Mouse (Mus musculus): ENCODE data around the gene Psapl1. TPM values are rescaled to one million over a fixed set of nuclear protein-coding genes. Genes with fewer than 3 reads are reported as not detected.
A peak's percentile ranks its signal among the peaks of the same experiment; 100 is the strongest.

The Psapl1 gene
- polyA plus RNA-seq, 1 experiment from 2014 or later = 42.0 TPM

DNA sequence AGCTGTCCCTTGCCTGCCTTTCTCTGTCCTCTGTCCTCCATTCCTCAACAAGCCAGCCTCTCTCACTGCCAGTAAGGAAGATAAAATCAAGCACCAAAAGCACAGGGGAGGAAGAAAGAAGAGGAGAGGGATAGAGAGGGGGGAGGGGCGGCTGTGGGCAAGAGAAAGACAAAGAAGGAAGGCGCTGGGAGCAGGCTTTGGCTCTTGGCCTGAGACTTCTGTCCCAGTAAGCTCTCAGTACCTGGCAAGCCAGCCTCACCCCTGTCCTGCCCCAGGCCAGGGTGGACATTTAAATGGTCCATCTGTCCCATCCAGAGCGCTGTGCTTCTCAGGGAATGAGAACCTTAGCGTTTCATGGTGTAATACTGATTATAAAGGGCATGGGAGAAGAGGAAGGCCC lies 9.2 kb upstream of the Psapl1 start:
- no peak for ATAC-seq (ENCODE audit: insufficient read depth, low FRiP score)

DNA sequence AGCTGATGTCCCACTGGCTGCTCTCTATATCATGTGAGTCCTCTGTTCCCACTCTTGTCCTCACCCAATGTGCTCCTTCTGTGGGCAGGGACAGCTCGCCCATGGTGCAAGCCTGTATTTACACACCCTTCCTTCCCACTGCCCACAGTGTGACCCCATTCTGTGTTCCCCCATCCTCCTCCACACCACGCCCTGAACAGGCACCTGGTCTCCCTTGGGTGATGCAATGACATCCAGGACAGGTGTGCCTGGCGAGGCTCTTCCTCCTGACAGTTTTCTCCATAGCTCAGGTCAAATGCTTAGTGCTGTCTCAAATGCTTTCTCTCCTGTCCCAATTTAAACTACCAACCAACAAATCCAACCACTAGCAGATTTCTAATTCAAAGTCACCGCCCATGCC lies 8.4 kb upstream of the Psapl1 start:
- Histone ChIP-seq H3K36me3 (ENCODE audit: control insufficient read depth, insufficient read depth, low read length) (no peaks in the 10 kb centered on the region), H3K9me3 (replicated peaks; ENCODE audit: control insufficient read depth, low read length) (no peaks in the 10 kb centered on the region), H3K27me3 (ENCODE audit: control insufficient read depth, insufficient read depth, low read length) (no peaks in the 10 kb centered on the region), H3K9ac (ENCODE audit: low read length) (no peak overlapping the region), H3K27ac (ENCODE audit: low read length) (no peak overlapping the region), H3K4me2 (ENCODE audit: low read depth, low read length) (no peak overlapping the region), H3K4me1 (ENCODE audit: control insufficient read depth, insufficient read depth, low read length) (0 out of 2 replicates have a peak, but pooled peaks cover 8% of the 10 kb centered on the region), H3K4me3 (replicated peaks; ENCODE audit: low read length) (no peak overlapping the region)
- ATAC-seq (ENCODE audit: insufficient read depth, low FRiP score) = 0 out of 2 replicates have a peak, but pooled peaks have one; percentile 26
- 74% methylated on average over 4 of the region's 4 CpGs for WGBS

More for the DNA sequence above, 9.2 kb upstream of the Psapl1 start:
- Histone ChIP-seq H3K27ac (ENCODE audit: low read length) (no peak overlapping the region), H3K36me3 (ENCODE audit: control insufficient read depth, insufficient read depth, low read length) (no peaks in the 10 kb centered on the region), H3K4me1 (ENCODE audit: control insufficient read depth, insufficient read depth, low read length) (0 out of 2 replicates have a peak, but pooled peaks cover 8% of the 10 kb centered on the region), H3K9me3 (replicated peaks; ENCODE audit: control insufficient read depth, low read length) (no peaks in the 10 kb centered on the region), H3K27me3 (ENCODE audit: control insufficient read depth, insufficient read depth, low read length) (no peaks in the 10 kb centered on the region), H3K4me2 (ENCODE audit: low read depth, low read length) (no peak overlapping the region), H3K4me3 (replicated peaks; ENCODE audit: low read length) (no peak overlapping the region), H3K9ac (ENCODE audit: low read length) (no peak overlapping the region)
- WGBS = 70% methylated on average over 4 of the region's 4 CpGs

DNA sequence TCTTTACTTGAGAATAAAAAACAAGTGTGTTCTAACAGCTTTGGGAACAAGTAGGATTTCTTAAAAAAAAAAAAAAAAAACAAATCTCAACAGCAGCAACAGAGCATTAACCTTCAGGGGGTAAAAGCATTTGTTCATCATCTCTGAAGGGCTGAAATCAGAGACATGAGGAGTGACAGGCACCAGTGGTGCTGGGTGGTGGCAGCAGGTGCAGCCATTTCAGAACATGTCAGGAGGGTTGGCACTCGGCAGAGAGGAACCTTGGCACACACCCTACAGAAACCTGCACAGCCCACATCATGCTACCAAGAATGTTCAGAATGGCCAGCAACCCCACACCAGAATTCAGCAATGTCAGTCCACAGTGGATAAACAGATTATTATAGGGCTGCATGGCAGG lies 4.3 kb upstream of the Psapl1 start:
- Histone ChIP-seq H3K9me3 (replicated peaks; ENCODE audit: control insufficient read depth, low read length) (no peaks in the 10 kb centered on the region), H3K27me3 (ENCODE audit: control insufficient read depth, insufficient read depth, low read length) (no peaks in the 10 kb centered on the region), H3K4me2 (ENCODE audit: low read depth, low read length) (no peak overlapping the region), H3K9ac (ENCODE audit: low read length) (no peak overlapping the region), H3K4me3 (replicated peaks; ENCODE audit: low read length) (no peak overlapping the region), H3K27ac (ENCODE audit: low read length) (no peak overlapping the region), H3K4me1 (ENCODE audit: control insufficient read depth, insufficient read depth, low read length) (peaks cover 13% of the 10 kb centered on the region; the same call in 1 of the 2 replicates), H3K36me3 (ENCODE audit: control insufficient read depth, insufficient read depth, low read length) (no peaks in the 10 kb centered on the region)
- no peak for ATAC-seq (ENCODE audit: insufficient read depth, low FRiP score)
- 76% methylated on average over 1 of the region's 1 CpGs for WGBS

DNA sequence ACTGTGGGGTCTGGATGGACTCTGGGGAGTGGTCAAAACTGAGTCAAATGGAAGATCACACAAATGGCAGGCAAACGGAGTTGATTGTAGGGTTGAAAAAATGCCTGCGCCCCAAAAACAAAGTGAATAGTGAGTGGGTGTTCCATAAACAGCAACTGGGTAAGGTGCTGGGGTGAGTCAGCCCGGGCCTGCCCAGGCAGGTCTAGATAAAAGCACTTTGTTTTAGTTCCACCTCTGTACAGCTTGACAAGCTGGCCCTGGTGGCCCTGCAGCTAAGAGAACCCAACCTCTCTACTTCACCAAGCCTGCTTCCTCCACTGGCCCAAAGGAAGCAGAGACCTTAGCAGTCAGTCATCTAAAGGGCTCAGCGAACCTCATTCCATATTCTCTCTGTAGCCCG lies 1.0 kb upstream of the Psapl1 start:
- H3K4me3 ChIP-seq (replicated peaks; ENCODE audit: low read length) = no peak overlapping the region
- peaks cover 5% of the 10 kb centered on the region; the same call in 1 of the 2 replicates for H3K4me1 ChIP-seq (ENCODE audit: control insufficient read depth, insufficient read depth, low read length)
- no peaks in the 10 kb centered on the region for H3K9me3 ChIP-seq (replicated peaks; ENCODE audit: control insufficient read depth, low read length)
- 66% methylated on average over 5 of the region's 5 CpGs for WGBS
- H3K27ac ChIP-seq (ENCODE audit: low read length) = peak overlapping the region; percentile 92
- H3K9ac ChIP-seq (ENCODE audit: low read length) = no peak overlapping the region; the same call in 1 of the 2 replicates
- H3K27me3 ChIP-seq (ENCODE audit: control insufficient read depth, insufficient read depth, low read length) = no peaks in the 10 kb centered on the region
- H3K4me2 ChIP-seq (ENCODE audit: low read depth, low read length) = 0 out of 2 replicates have a peak overlapping the region, but pooled peaks have one; percentile 12
- no peaks in the 10 kb centered on the region for H3K36me3 ChIP-seq (ENCODE audit: control insufficient read depth, insufficient read depth, low read length)
- ATAC-seq (ENCODE audit: insufficient read depth, low FRiP score) = peak; percentile 71; the same call in 1 of the 2 replicates

DNA sequence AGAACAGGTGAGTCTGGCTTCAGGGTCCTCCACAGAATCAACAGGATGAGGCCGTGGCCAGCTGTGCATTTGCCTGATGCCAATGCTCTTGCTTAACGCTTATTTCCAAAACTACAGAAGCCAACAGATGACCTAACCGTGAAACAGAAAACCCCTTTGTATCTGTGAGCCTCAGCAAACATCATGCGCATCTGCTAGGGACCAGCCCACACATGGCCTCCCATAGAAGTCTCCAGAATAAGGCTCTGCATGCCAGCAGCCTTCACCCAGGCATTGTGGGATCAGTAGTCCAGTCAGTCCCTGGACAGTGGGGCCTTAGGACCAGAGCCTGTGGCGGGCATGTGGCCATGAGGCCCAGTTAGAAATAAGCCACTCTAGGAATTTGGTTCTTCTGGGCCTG lies 400 bp upstream of the Psapl1 start:
- no peaks in the 10 kb centered on the region for H3K9me3 ChIP-seq (replicated peaks; ENCODE audit: control insufficient read depth, low read length)
- 74% methylated on average over 5 of the region's 5 CpGs for WGBS
- no peaks in the 10 kb centered on the region for H3K36me3 ChIP-seq (ENCODE audit: control insufficient read depth, insufficient read depth, low read length)
- peak overlapping the region; percentile 92 for H3K27ac ChIP-seq (ENCODE audit: low read length)
- no peaks in the 10 kb centered on the region for H3K27me3 ChIP-seq (ENCODE audit: control insufficient read depth, insufficient read depth, low read length)
- H3K4me2 ChIP-seq (ENCODE audit: low read depth, low read length) = 0 out of 2 replicates have a peak overlapping the region, but pooled peaks have one; percentile 12
- H3K9ac ChIP-seq (ENCODE audit: low read length) = peak overlapping the region; percentile 48
- H3K4me3 ChIP-seq (replicated peaks; ENCODE audit: low read length) = no peak overlapping the region
- ATAC-seq (ENCODE audit: insufficient read depth, low FRiP score) = no peak
- H3K4me1 ChIP-seq (ENCODE audit: control insufficient read depth, insufficient read depth, low read length) = peaks cover 7% of the 10 kb centered on the region; the same call in 1 of the 2 replicates

DNA sequence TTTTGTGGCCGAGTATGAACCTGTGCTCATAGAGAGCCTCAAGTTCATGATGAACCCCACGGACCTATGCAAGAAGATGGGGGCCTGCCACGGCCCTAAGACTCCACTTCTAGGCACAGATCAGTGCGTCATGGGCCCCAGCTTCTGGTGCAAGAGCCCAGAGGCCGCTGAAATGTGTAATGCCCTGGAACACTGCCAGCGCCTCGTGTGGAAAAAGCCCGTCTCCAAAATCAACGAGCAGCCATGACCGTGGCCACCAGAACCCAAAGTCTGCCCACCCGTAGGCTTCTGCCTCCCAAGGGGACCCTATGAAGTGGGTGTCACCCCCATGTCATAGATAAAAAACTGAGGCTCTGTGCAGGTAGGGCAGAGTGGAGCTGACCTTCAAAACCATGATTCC lies 1.6 kb downstream of the Psapl1 start:
- Histone ChIP-seq H3K4me1 (ENCODE audit: control insufficient read depth, insufficient read depth, low read length) (peaks cover 10% of the 10 kb centered on the region; the same call in 1 of the 2 replicates), H3K4me3 (replicated peaks; ENCODE audit: low read length) (no peak overlapping the region; the same call in 1 of the 2 replicates), H3K36me3 (ENCODE audit: control insufficient read depth, insufficient read depth, low read length) (no peaks in the 10 kb centered on the region), H3K4me2 (ENCODE audit: low read depth, low read length) (no peak overlapping the region), H3K27me3 (ENCODE audit: control insufficient read depth, insufficient read depth, low read length) (no peaks in the 10 kb centered on the region), H3K9ac (ENCODE audit: low read length) (no peak overlapping the region), H3K27ac (ENCODE audit: low read length) (no peak overlapping the region), H3K9me3 (replicated peaks; ENCODE audit: control insufficient read depth, low read length) (no peaks in the 10 kb centered on the region)
- no peak for ATAC-seq (ENCODE audit: insufficient read depth, low FRiP score)
- 70% methylated on average over 11 of the region's 11 CpGs for whole genome bisulfite sequencing

DNA sequence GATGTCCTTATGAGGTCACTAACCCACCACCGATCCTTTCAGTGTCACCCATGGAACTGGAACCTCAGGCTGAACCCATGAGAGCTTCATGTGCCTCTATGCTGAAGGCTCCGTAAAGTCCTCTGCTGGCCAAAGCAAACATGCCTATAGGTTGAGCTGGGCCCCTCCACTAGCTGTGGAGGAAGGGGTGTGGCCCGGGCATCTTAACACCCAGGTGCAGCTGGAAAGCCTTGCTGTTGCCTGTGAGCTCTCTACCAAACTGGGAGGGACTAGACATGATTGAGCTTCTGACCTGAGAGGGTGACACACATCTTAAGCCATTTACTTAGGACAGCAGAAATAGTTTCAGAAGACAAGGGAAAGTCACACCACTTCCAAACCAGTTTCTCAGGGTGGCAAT lies 5.0 kb downstream of the Psapl1 start:
- WGBS = 58% methylated on average over 3 of the region's 3 CpGs
- H3K9ac ChIP-seq (ENCODE audit: low read length) = no peak overlapping the region
- peak overlapping the region; percentile 35; the same call in 1 of the 2 replicates for H3K27ac ChIP-seq (ENCODE audit: low read length)
- no peaks in the 10 kb centered on the region for H3K9me3 ChIP-seq (replicated peaks; ENCODE audit: control insufficient read depth, low read length)
- H3K4me3 ChIP-seq (replicated peaks; ENCODE audit: low read length) = no peak overlapping the region
- H3K4me1 ChIP-seq (ENCODE audit: control insufficient read depth, insufficient read depth, low read length) = 0 out of 2 replicates have a peak, but pooled peaks cover 5% of the 10 kb centered on the region
- peak; percentile 51; the same call in 1 of the 2 replicates for ATAC-seq (ENCODE audit: insufficient read depth, low FRiP score)
- no peaks in the 10 kb centered on the region for H3K27me3 ChIP-seq (ENCODE audit: control insufficient read depth, insufficient read depth, low read length)
- no peaks in the 10 kb centered on the region for H3K36me3 ChIP-seq (ENCODE audit: control insufficient read depth, insufficient read depth, low read length)
- no peak overlapping the region for H3K4me2 ChIP-seq (ENCODE audit: low read depth, low read length)

DNA sequence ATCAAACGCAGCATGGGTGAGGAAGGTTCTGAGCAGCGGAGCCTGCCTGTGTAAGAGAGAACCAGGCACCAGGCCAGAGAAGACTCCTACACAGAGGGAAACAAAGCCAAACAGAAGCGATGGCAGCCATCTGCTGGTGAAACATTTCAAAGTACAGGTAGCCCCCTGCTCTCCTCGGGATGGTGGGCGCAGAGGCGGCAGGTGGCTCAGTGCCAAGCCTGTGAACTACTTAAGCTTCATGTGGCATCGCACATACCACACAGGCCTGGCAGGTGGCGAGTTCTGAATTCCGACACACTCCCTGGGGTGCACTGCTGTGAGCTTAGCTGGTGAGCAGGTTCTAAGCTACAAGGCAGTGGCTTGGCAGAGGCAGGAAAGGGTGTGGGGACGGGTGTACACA lies 9.5 kb downstream of the Psapl1 start:
- Histone ChIP-seq H3K4me2 (ENCODE audit: low read depth, low read length) (no peak overlapping the region), H3K4me3 (replicated peaks; ENCODE audit: low read length) (no peak overlapping the region), H3K4me1 (ENCODE audit: control insufficient read depth, insufficient read depth, low read length) (0 out of 2 replicates have a peak, but pooled peaks cover 4% of the 10 kb centered on the region), H3K27me3 (ENCODE audit: control insufficient read depth, insufficient read depth, low read length) (no peaks in the 10 kb centered on the region), H3K27ac (ENCODE audit: low read length) (no peak overlapping the region), H3K9me3 (replicated peaks; ENCODE audit: control insufficient read depth, low read length) (peaks cover 4% of the 10 kb centered on the region; the same call in 1 of the 2 replicates), H3K9ac (ENCODE audit: low read length) (no peak overlapping the region), H3K36me3 (ENCODE audit: control insufficient read depth, insufficient read depth, low read length) (no peaks in the 10 kb centered on the region)
- WGBS = 76% methylated on average over 10 of the region's 10 CpGs
- ATAC-seq (ENCODE audit: insufficient read depth, low FRiP score) = no peak

DNA sequence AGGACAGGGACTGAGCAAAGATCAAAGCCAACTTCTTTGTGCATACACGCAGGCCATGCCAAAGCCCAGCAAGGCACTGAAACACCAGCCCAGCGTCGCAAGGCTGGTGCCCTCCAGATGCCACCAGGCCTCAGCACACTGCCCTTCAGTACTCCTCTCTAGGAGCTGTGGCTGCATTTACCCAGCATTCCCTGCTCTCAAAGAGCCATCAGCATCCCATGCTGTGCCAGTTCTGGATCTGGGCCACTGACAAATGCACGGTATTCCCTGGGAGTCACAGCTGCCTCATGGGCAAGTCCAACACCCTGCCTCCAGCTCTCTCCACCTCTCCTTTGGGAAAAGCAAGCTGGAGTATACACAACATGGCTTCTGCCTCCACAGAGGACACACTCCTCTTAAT lies 16.3 kb downstream of the Psapl1 start:
- no peak overlapping the region for H3K4me3 ChIP-seq (replicated peaks; ENCODE audit: low read length)
- ATAC-seq (ENCODE audit: insufficient read depth, low FRiP score) = no peak
- no peaks in the 10 kb centered on the region for H3K4me1 ChIP-seq (ENCODE audit: control insufficient read depth, insufficient read depth, low read length)
- no peak overlapping the region for H3K9ac ChIP-seq (ENCODE audit: low read length)
- H3K9me3 ChIP-seq (replicated peaks; ENCODE audit: control insufficient read depth, low read length) = no peaks in the 10 kb centered on the region
- no peaks in the 10 kb centered on the region for H3K27me3 ChIP-seq (ENCODE audit: control insufficient read depth, insufficient read depth, low read length)
- 86% methylated on average over 4 of the region's 4 CpGs for WGBS
- H3K36me3 ChIP-seq (ENCODE audit: control insufficient read depth, insufficient read depth, low read length) = no peaks in the 10 kb centered on the region
- no peak overlapping the region for H3K27ac ChIP-seq (ENCODE audit: low read length)
- H3K4me2 ChIP-seq (ENCODE audit: low read depth, low read length) = no peak overlapping the region

Measured in stomach, embryonic 16.5 days (tissue).